Mouse (Mus musculus) erythroblast, embryonic 14.5 days (primary cell): ENCODE results near the gene Nat8f6.
"Not testable (repeated sequence)": the region's sequence is repeated elsewhere in the genome, so short reads cannot be mapped to it uniquely, and the experiment has no call there.

Experiments
- GATA1 ChIP-seq: IDR thresholded peaks from 2 replicates; pipeline ENCODE4 v1.6.1; 2012; ENCODE audit warnings: low read length, inconsistent platforms, mixed read lengths
- TAL1 ChIP-seq: IDR thresholded peaks from 3 replicates; pipeline ENCODE4 v1.6.1; 2012; ENCODE audit warnings: low read length, inconsistent platforms, mixed read lengths

- TF ChIP-seq GATA1, TAL1: not testable (repeated sequence)
Measured at GRCm38 (mm10) chr6:85866995-85867394, 46.2 kb upstream of the Nat8f6 start.
